Mouse (Mus musculus) hindbrain, embryonic 16.5 days (tissue): ENCODE results near the gene Eef1e1. TPM values are rescaled to one million over a fixed set of nuclear protein-coding genes. Genes with fewer than 3 reads are reported as not detected.

ENCODE experiments used
- ATAC-seq: fragments of 200-750 bp; cut with Nextera tagmentation; 2 replicates; pipeline ENCODE4 v1.8.0; 2017; ENCODE audit warnings: moderate TSS enrichment, moderate library complexity
- H3K27ac ChIP-seq: fragments of 300-500 bp; sonication (generic); 2 replicates; pipeline ENCODE4 v1.5.1; 2014; ENCODE audit warnings: low read depth, mild to moderate bottlenecking, control low read depth, low read length, moderate library complexity
- H3K27me3 ChIP-seq: fragments of 300-500 bp; sonication (generic); replicated peaks from 2 replicates; pipeline ENCODE4 v1.6.1; 2014; ENCODE audit warnings: low read length; ENCODE audit not compliant: control insufficient read depth, insufficient read depth
- H3K36me3 ChIP-seq: fragments of 300-500 bp; sonication (generic); 2 replicates; pipeline ENCODE4 v1.6.1; 2014; ENCODE audit warnings: mild to moderate bottlenecking, low read length, moderate library complexity, mixed read lengths; ENCODE audit not compliant: control insufficient read depth, insufficient read depth
- H3K4me1 ChIP-seq: fragments of 300-500 bp; sonication (generic); 2 replicates; pipeline ENCODE4 v1.6.1; 2014; ENCODE audit warnings: low read depth, low read length; ENCODE audit not compliant: control insufficient read depth, insufficient read depth
- H3K4me2 ChIP-seq: fragments of 300-500 bp; sonication (generic); 2 replicates; pipeline ENCODE4 v1.6.1; 2014; ENCODE audit warnings: mild to moderate bottlenecking, low read length, control low read depth, moderate library complexity
- H3K4me3 ChIP-seq: fragments of 300-500 bp; sonication (generic); 2 replicates; pipeline ENCODE4 v1.5.1; 2014; ENCODE audit warnings: mild to moderate bottlenecking, low read length, control low read depth, moderate library complexity
- H3K9ac ChIP-seq: fragments of 300-500 bp; sonication (generic); 2 replicates; pipeline ENCODE4 v1.6.1; 2014; ENCODE audit warnings: low read depth, mild to moderate bottlenecking, control low read depth, low read length, moderate library complexity
- H3K9me3 ChIP-seq: fragments of 300-500 bp; sonication (generic); 2 replicates; pipeline ENCODE4 v1.6.1; 2014; ENCODE audit warnings: mild to moderate bottlenecking, low read length, moderate library complexity; ENCODE audit not compliant: control insufficient read depth
- WGBS: fragments of 180-500 bp; shearing (Covaris S2); extraction: QIAGEN DNeasy Blood & Tissue Kit; methylation state at CpG from one replicate; pipeline ENCODE4 v1.1.7; 2014; 5-methylcytosine and 5-hydroxymethylcytosine counted together
- polyA plus RNA-seq: library from polyadenylated mRNA; unstranded; fragments of >200 nt; fragmentation: Nextera tagmentation; extraction: Ambion mirVana; gene quantifications from 2 replicates; pipeline ENCODE4 v1.2.1, GENCODE M21; 2015

Gene Eef1e1
- polyA plus RNA-seq, 1 experiment from 2014 or later = 108 TPM

DNA sequence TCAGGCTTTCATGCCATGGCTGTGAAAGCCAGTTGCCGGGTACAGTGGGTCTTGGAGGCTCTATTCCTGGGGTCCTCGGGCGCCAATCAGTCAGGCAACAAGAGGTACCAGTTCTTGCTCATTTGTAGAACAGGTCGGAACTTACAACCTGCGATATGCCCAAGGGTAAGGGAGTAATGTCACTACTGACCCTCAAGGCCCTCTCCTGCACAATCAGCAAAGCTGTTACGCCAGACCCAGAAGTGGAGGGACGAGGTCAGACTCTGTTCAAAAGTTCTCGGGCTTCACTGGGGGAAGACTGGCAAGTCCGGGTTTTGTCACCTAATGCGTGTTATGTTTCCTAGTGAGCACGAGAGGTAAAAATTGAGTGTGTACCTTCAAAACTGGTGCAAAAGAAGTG lies 58.0 kb downstream of the Eef1e1 start:
- H3K4me3 ChIP-seq = no peak overlapping the region
- H3K36me3 ChIP-seq = peaks cover 2% of the 10 kb centered on the region; the same call in 1 of the 2 replicates
- H3K4me2 ChIP-seq = no peak overlapping the region
- no peaks in the 10 kb centered on the region for H3K27me3 ChIP-seq
- no peaks in the 10 kb centered on the region for H3K4me1 ChIP-seq
- 86% methylated on average over 11 of the region's 11 CpGs for WGBS
- H3K27ac ChIP-seq = no peak overlapping the region
- no peak for ATAC-seq
- no peak overlapping the region for H3K9ac ChIP-seq
- H3K9me3 ChIP-seq = no peaks in the 10 kb centered on the region

DNA sequence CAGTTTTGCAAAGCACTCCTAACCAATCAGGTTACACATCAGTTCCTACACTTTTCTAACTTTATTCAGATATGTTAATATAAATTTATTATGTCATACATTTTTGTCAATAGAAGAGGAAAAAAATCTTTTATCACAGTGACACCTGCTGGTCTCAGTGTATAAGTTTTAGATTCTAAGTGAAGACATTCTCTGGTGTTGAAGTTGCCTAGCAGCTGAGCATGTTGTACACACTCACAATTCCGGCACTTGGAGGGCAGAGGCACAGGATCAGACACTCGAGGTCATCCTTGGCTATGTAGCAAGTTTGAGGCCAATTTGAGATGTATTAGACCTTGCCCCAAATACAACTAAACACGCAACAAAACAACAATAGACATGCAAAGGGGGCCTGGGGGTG lies 61.8 kb downstream of the Eef1e1 start:
- ATAC-seq = no peak
- no peak overlapping the region for H3K27ac ChIP-seq
- H3K9me3 ChIP-seq = no peaks in the 10 kb centered on the region
- H3K27me3 ChIP-seq = no peaks in the 10 kb centered on the region
- no peak overlapping the region for H3K4me2 ChIP-seq
- whole genome bisulfite sequencing = 65% methylated on average over 3 of the region's 3 CpGs
- H3K4me3 ChIP-seq = no peak overlapping the region
- no peaks in the 10 kb centered on the region for H3K4me1 ChIP-seq
- H3K9ac ChIP-seq = no peak overlapping the region
- H3K36me3 ChIP-seq = no peaks in the 10 kb centered on the region; the same call in 1 of the 2 replicates

DNA sequence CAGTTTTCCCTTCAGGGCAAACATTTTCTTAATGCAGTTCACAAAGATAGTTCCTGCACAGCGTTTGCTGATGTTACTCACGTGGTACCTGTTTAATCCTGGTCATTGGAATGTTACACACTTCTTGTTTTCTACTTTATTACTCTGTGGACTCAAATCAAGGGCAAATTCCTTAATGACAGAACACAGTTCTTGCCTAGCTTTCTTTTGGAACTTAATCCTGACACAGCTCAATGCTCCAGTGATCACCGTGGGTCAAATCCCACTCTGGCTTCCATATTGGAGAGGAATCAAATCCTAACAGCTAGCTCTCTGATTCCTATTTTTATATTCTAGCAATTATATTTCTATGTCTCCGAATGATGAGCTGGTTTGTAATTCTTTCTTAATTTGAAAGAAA lies 62.4 kb downstream of the Eef1e1 start:
- Histone ChIP-seq H3K4me2 (no peak overlapping the region), H3K4me3 (no peak overlapping the region), H3K36me3 (no peaks in the 10 kb centered on the region), H3K9me3 (no peaks in the 10 kb centered on the region), H3K9ac (no peak overlapping the region), H3K27ac (no peak overlapping the region), H3K27me3 (no peaks in the 10 kb centered on the region), H3K4me1 (no peaks in the 10 kb centered on the region)
- no peak for ATAC-seq
- 77% methylated on average over 4 of the region's 4 CpGs for WGBS

Other genes starting within 250 kb of the Eef1e1 start
- gene Txndc5, start 130.2 kb downstream of the Eef1e1 start, polyA plus RNA-seq = 87.7 and 98.7 TPM in 2 replicates
- gene Bloc1s5, start 23.9 kb downstream of the Eef1e1 start, polyA plus RNA-seq = 22.2 and 24.7 TPM in 2 replicates